Mouse (Mus musculus) left cerebral cortex, postnatal 4 days (tissue): ENCODE data around the gene Rmdn3. TPM values are rescaled to one million over a fixed set of nuclear protein-coding genes. Genes with fewer than 3 reads are reported as not detected.

Experiments used
- DNase-seq: peaks from one replicate; pipeline ENCODE4 v3.0.0-alpha.2; 2022
- intact Hi-C: fragments of 180-260 bp; cut with DNase I; formaldehyde crosslinking; loops from one replicate; pipeline ENCODE4 v1.15.1; 2025
- total RNA-seq, 2 experiments: library from RNA; stranded (reverse); gene quantifications; 2 replicates each; pipeline ENCODE4 v1.2.3; 2021

Gene Rmdn3
- total RNA-seq, 2 experiments from 2014 or later, result 38.4 to 44.5 TPM

GRCm38 (mm10) chr2:119170282-119170681, 13.4 kb upstream of the Rmdn3 start:
- intact Hi-C loops, result no loop called here
- DNase-seq, result no peak

DNA sequence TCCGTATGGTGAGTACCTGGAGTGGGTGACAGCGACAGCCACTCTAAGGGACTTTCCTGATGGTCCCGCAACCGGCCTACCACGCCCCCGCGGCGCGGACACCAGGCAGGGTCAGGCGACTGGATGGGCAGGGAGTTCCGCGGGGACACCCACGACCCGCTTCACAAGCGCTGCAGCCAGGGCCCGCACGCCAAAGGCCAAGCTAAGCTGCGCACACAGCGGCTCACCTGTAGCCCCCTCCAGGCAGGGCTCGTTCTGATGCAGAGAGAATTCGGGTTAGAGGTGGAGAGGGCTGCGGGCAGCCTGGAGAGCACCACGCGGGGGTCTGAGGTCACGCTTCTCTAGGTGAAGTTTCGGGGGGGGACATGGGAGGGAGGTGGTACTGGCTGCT, 11.0 kb upstream of the Rmdn3 start:
- intact Hi-C loops, result no loop called here
- DNase-seq, result no peak

DNA sequence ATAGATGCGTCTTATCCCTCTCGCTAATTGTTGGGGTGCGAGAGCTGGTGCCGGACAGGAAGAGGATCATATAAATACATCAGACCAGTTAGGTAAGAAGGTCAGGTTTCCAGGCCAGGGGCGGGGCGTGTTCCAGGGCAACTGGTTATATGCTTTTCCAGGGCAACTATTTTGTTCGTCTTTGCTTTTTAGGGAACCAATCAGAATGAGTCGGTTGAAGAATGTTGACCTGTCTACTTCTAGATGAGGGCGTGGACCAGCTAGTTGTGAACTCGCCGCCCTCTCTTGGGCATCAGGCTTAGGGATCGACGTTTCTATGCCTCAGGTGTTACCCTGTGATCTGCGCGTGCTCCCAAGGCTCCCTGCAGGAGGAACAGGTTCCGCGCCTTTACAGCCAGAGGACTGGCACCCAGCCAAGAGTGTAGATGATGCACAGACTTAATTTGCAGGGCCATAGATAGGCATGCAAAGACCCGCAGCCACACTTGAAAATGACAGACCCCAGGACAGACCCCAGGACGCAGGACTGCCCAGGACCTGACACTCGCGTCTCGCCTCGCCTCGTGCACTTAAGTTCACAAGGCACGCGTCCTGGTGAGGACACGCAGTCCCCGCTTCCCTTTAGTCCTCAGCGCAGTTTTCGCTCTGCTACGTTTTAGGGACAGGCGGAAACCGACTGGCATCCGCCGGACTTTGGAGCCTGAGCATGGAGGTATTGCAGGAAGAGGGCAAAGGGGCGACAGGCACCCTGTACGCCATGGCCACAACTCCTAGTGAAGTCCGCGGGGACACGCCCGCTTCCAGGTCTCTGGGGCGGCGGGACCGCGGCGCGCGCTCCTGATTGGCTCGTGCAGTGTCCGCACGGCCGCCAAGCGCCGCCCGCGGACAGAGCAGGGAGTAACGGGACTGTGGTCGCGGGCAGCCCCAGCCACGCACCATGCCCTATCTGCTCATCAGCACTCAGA, 10.3 kb upstream of the Rmdn3 start, which contains the start of gene Gchfr:
Gene Gchfr (plus strand): TSS at position 873 of the 965 bp plus-strand sequence.
- peak; percentile 47 for DNase-seq
- intact Hi-C loops, result no loop called here

DNA sequence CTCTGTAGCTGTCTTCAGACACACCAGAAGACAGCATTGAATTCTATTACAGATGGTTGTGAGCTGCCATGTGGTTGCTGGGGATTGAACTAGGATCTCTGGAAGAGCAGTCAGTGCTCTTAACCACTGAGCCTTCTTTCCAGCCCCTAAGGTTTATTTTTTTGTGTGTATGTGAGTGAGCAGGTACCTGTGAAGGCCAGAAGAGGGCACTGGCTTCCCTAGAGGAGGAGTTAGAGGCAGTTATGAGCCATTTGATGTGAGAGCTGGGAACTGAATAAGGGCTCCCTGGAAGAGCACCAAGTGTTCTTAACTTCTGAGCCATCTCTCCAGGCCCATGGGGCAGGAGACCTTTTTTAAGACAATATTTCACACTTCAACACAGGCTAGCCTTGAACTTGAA, 8.6 kb upstream of the Rmdn3 start:
- DNase-seq, result no peak
- intact Hi-C loops, result no loop called here

DNA sequence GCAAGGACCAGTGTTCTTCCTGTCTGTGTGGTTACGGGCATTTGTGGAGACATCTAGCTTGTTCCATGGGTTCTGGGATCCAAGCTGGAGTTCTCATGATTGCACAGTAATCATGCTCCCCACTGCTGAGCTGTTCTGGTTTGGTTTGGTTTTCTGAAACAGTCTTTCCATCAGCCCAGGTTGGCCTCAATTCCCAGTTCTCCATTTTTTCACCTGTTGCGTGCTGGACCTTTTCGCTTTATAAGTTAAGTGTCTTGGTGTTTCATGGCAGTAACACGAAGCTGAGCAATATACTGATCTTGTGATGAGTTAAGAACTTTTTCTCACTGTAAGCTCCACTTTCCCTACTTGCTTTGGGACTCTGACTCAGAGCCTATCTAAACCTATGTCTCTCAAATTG, 7.2 kb upstream of the Rmdn3 start:
- intact Hi-C loops, result no loop called here
- no peak for DNase-seq

GRCm38 (mm10) chr2:119163135-119163534, 6.3 kb upstream of the Rmdn3 start:
- intact Hi-C loops, result no loop called here
- DNase-seq, result no peak

- DNase-seq, result no peak
- intact Hi-C loops, result no loop called here
Measured at GRCm38 (mm10) chr2:119161247-119161646, 4.4 kb upstream of the Rmdn3 start.

- DNase-seq, result no peak
- intact Hi-C loops, result no loop called here
Measured at GRCm38 (mm10) chr2:119157836-119158235, 1.0 kb upstream of the Rmdn3 start.

GRCm38 (mm10) chr2:119156081-119156680, 653 bp downstream of the Rmdn3 start:
- DNase-seq, result peak; percentile 25
- intact Hi-C loops, result no loop called here

- intact Hi-C loops, result no loop called here
- DNase-seq, result no peak
Measured at GRCm38 (mm10) chr2:119155388-119155787, 1.4 kb downstream of the Rmdn3 start.

DNA sequence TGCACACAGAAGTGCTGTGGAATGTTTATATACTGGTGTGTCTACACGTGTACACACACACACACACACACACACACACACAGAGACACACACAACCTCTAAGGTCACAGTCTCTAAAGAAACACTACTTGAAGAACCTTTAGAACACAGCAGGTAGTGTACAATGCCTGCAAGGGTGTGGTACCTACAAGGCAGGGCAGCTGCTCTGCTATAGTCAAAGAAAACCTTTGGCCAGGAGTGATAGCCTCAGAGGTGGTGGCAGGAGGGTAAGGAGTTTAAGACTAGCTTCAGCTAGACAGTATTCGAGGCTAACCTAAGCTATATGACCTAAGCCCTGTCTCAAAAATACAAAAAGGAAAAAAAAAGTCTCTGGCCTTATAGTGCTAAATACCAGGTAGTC, 2.2 kb downstream of the Rmdn3 start:
- intact Hi-C loops, result no loop called here
- no peak for DNase-seq

DNA sequence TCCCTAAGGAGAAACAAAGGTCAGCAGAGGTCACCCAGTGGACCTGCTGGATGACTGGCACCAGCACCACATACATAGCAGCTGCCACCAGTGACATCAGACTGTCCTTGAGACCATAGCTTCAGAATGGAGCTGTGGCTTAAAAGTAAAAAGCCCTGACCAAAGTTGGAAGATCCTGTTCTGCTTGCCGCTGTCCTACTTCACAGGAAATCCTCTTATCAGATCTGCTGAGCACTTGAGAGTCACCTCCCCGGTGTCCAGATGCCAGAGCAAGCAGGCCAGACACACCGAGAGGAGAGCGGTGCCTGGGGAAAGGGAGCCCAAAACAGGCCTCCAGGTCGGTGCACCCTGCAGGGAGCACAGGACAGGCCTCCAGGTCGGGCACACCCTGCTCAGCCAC, 4.6 kb downstream of the Rmdn3 start:
- DNase-seq, result no peak
- intact Hi-C loops, result no loop called here

DNA sequence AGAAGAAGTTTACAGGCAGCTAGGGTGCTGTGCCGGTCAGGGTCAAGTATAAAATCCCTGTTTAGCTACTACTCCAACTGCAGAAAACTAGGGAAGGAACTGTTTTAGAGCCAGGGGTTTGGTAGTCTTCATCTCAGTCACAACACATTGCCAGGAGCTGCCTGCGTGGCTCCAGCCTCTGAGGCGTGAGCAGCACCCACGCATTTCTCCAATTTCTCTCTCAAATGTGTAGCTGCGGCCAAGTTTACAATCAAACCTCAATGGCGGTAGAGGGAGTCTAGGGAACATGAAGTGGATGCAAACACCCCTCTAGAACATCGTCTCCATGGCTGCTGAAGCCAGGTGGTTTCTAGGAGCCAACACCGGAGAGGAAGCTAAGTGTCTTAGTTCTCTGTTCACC, 9.1 kb downstream of the Rmdn3 start:
- no peak for DNase-seq
- intact Hi-C loops, result no loop called here

DNA sequence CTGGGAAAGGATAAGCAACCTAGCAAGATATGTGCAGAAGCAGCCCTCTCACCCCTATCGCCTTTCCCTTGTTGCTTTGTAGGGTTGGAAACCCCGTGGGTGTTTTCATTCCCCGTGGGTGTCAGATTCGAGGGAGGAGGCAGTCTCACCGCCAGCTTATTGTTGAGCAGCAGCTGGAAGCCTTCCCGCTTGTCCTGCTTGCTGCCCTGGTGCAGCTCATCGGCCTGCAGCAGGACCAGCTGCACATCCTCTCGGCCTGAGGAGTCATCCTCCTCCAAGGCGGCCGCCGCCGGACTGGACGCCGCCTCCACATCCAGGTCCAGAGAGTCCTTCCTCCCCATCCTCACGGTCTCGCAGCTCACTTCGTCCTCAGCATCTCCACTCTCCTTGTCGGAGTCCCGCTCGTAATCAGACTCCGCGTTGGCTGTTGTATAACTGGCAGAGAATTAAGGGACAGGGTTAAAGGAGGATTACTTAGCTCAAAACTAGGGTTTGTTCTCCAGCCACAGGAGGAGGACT, 9.6 kb downstream of the Rmdn3 start:
- DNase-seq, result no peak
- intact Hi-C loops, result no loop called here

DNA sequence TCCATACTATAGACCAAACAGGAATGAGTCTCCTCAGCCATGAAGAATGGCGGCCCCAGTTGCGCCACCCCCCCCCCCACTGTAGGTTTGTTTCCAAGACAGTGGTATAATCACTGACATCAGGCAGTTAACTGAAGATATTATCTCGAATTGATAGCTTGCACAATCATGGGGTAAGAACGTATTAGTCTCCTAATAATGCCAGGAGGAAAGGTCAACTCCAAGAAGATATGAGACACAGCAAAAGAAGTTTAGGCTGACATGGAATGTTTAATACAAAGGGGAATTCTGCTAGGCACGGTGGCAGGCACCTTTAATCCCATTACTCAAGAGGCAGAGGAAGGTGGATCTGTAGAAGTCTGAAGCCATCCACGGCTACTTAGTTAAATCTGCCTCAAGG, 10.4 kb downstream of the Rmdn3 start:
- intact Hi-C loops, result no loop called here

GRCm38 (mm10) chr2:119145199-119145598, 11.6 kb downstream of the Rmdn3 start:
- no peak for DNase-seq
- intact Hi-C loops, result no loop called here

More for the DNA sequence above, 10.4 kb downstream of the Rmdn3 start:
- no peak for DNase-seq

DNA sequence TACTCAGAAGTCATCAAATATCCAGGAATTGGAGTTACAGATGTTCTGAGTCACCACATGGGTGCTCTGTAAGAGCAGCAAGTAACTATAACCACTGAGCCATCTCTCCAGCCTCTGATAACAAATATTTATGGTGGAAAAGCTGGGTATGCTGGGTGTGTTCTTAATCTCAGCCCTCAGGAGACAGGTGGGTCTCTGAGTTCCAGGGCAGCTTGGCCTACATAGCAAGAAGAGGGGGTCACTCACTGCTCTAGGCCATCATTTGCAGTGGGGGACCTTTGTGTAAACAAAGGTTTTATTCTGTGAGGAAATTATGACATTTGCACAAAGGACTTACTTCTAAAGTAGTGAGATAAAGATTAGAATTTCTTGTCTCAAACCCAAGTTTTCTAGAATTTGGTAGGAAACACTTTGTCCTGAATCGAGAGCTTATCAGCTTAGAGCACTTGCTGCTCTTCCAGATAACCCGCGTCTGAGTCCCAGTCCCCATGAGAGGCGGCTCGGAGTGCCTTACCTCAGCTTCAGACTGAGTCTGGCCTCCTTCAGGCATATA, 20.4 kb downstream of the Rmdn3 start:
- intact Hi-C loops, result no loop called here
- DNase-seq, result no peak

- no peak for DNase-seq
- intact Hi-C loops, result no loop called here
Measured at GRCm38 (mm10) chr2:119113121-119113925, 43.5 kb downstream of the Rmdn3 start.

DNA sequence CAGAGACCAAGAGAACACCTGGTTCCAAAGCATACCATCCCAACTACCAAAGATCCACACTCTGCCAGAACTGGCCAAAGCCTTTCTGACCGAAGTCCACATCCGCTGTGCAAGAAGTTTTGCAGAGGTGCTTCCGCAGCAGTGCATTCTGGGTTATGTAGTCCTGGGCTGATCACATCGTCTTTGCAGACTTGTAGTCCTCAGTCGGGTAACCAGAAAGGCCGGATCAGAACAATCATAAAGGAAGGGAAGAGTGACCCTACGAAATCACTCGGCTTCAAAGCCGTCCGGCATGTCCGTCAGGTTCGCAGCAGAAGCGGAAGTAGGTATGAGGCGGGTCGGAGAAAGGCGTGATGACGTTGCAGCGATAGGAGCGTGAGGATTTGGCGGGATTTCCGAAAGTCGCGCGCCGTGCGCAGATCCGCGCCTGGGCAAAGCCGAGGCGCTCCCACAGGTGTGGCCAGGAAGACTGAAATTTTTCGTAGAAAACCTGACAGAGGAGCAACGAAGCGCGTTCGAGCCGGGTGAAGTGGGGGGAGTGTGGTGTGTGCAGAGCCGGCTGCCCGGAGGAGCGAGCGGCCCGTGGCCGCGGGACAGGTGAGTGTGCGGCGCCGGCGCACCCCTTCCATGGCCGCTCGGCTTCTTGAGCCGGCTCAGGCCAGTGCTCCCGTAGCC, 44.3 kb downstream of the Rmdn3 start, which contains the start of gene Rad51:
Gene Rad51 (plus strand): TSS at position 356 of the 675 bp plus-strand sequence.
- intact Hi-C loops, result no loop called here
- peak; percentile 82 for DNase-seq

DNA sequence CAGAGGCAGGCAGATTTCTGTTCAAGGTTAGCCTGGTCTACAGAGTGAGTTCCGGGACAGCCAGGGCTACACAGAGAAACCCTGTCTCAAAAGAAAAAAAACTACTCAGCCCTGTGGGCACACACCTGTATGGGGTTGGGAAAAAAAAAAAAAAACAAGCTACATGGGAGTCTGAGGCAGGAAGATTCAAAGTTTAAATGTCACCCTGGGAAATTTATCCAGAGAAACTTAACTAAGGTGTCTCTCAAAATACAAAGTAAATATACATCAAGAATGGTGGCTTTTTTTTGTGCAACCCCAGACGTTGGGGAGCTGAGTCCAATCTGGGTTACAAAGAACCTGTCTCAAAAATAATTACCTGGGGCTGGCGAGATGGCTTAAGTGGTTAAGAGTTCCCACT, 45.8 kb downstream of the Rmdn3 start:
- no peak for DNase-seq
- intact Hi-C loops, result no loop called here
